In the genomic region with DNA sequence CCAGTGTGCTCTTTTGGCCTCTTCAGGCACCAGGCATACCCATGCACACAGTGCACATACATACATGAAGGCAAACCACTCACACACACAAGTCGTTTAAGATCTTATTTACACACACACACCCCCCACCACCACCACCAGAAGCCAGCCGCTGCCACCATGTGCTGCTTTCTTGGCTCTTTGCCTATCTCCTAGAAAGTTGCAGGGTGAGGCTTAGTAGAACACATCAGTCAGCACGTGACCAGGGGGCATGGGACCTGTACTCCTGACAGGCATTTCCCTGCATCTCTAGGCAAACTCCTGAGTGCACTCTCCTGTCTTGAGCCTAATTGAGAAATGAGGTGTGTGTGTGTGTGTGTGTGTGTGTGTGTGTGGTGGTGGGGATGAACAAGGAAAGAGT, we compare ENCODE assay signal across 24 mouse cellular contexts. TPM values are rescaled to one million over a fixed set of nuclear protein-coding genes. Genes with fewer than 3 reads are reported as not detected.
A peak's percentile ranks its signal among the peaks of the same experiment; 100 is the strongest.
DNase-seq lines count a peak whose midpoint lies in the region; ATAC-seq lines count a peak whose summit lies in the region.
"Had no signal": no experiment of that assay in that cellular context is flagged by ENCODE, and none has a peak within 500 bp of the region (broad histone marks: within the 10 kb centered on the region; RNA-seq: fewer than 3 reads in every experiment).

No protein-coding gene starts in this region.

- no peak overlapping the region for H3K9ac ChIP-seq in heart, embryonic 16.5 days (ENCODE audit: low read length)
- H3K9ac ChIP-seq: neural tube, embryonic 12.5 days had no signal

- WGBS in heart, embryonic 16.5 days: 23% methylated on average over 3 of the region's 3 CpGs

- no peak overlapping the region for H3K4me2 ChIP-seq in heart, embryonic 16.5 days (ENCODE audit: low read depth, low read length)
- H3K4me2 ChIP-seq: neural tube, embryonic 12.5 days had no signal

- peaks cover 22% of the 10 kb centered on the region for H3K4me1 ChIP-seq in heart, embryonic 16.5 days (ENCODE audit: control insufficient read depth, insufficient read depth, low read length)

- H3K36me3 ChIP-seq in heart, embryonic 16.5 days (ENCODE audit: control insufficient read depth, insufficient read depth): peaks cover 2% of the 10 kb centered on the region; the same call in 1 of the 2 replicates

- H3K27ac ChIP-seq in heart, embryonic 16.5 days (ENCODE audit: low read length): no peak overlapping the region
- H3K27ac ChIP-seq: forebrain, embryonic 10.5 days; gastrocnemius, adult 2 months; hindbrain, embryonic 10.5 days; limb, embryonic 10.5 days; midbrain, embryonic 10.5 days; neural tube, embryonic 12.5 days had no signal

- H3K4me3 ChIP-seq in heart, embryonic 16.5 days (ENCODE audit: low read length): no peak overlapping the region
- H3K4me3 ChIP-seq: forebrain, embryonic 10.5 days; gastrocnemius, adult 2 months; hindbrain, embryonic 10.5 days; limb, embryonic 10.5 days; midbrain, embryonic 10.5 days; neural tube, embryonic 12.5 days had no signal

- no peaks in the 10 kb centered on the region for H3K9me3 ChIP-seq in heart, embryonic 16.5 days (replicated peaks; ENCODE audit: control insufficient read depth, low read length)
- H3K9me3 ChIP-seq: forebrain, embryonic 10.5 days; hindbrain, embryonic 10.5 days; limb, embryonic 10.5 days; midbrain, embryonic 10.5 days; neural tube, embryonic 12.5 days had no signal

- peak; percentile 21; the same call in 1 of the 2 replicates for ATAC-seq in heart, embryonic 16.5 days (replicated peaks; ENCODE audit: extremely low read depth, insufficient read depth, low FRiP score)
- peak; percentile 53 for ATAC-seq in megakaryocyte progenitor cell, adult 5-6 weeks (replicated peaks; ENCODE audit: poor library complexity)
- no peak for ATAC-seq in frontal cortex, adult (ENCODE audit: low TSS enrichment)
- ATAC-seq: activated CD4-positive, CD25-positive, alpha-beta regulatory T cell, adult 4 months; inflammation-experienced regulatory T-cells, adult 6 months; Patski had no signal

- DNase-seq in heart, adult 11 months: no peak
- peak; percentile 37 for DNase-seq in spleen, adult 12 weeks (ENCODE audit: low spot score)
- no peak for DNase-seq in spleen, postnatal 36 days (ENCODE audit: low spot score in 2 of 2)
- no peak for DNase-seq in thymus, adult 18-20 months
- no peak for DNase-seq in embryo, embryonic 9.5 days (ENCODE audit: extremely low spot score)
- DNase-seq: adrenal gland, postnatal 10 days; cerebellum, adult 9-11 months; gastrocnemius, adult 2 months; kidney, adult 9 months; kidney, postnatal 36 days; lung, adult 18-20 months; right cerebral cortex, adult 18-20 months had no signal

- H3K27me3 ChIP-seq in heart, embryonic 16.5 days (ENCODE audit: control insufficient read depth, insufficient read depth, low read length): no peaks in the 10 kb centered on the region
- H3K27me3 ChIP-seq: neural tube, embryonic 12.5 days; Patski had no signal

RNA-seq across cellular contexts. Expression of gene Tmem121b, which starts 8.6 kb away (rescaled TPM):
- polyA plus RNA-seq in heart, embryonic 16.5 days (2015; fragmentation: Nextera tagmentation; extraction: Ambion mirVana): 0.07 and 0.11 TPM in 2 replicates
- total RNA-seq in megakaryocyte progenitor cell, adult 5-6 weeks (2015): 0.10 TPM in 1 of 2 replicates, not detected in the other
- total RNA-seq in megakaryocyte progenitor cell, adult 5-6 weeks (2017): 0.08 TPM in 1 of 2 replicates, not detected in the other
- total RNA-seq: gastrocnemius, adult 2 months; granulocyte monocyte progenitor cell, adult 5-6 weeks had no signal

RNA-seq across cellular contexts. Expression of gene Il17ra, which starts 22.0 kb away (rescaled TPM):
- polyA plus RNA-seq in heart, embryonic 16.5 days (2015; fragmentation: Nextera tagmentation; extraction: Ambion mirVana): 6.5 and 9.0 TPM in 2 replicates
- total RNA-seq in megakaryocyte progenitor cell, adult 5-6 weeks (2015): 23.1 and 30.3 TPM in 2 replicates
- 19.8 and 25.9 TPM in 2 replicates for total RNA-seq in megakaryocyte progenitor cell, adult 5-6 weeks (2017)

RNA-seq across cellular contexts. Expression of gene Hdhd5, which starts 46.1 kb away (rescaled TPM):
- 14.9 and 17.4 TPM in 2 replicates for polyA plus RNA-seq in heart, embryonic 16.5 days (2015; fragmentation: Nextera tagmentation; extraction: Ambion mirVana)
- total RNA-seq in megakaryocyte progenitor cell, adult 5-6 weeks (2015): 4.3 TPM in 2 replicates
- 4.7 and 7.6 TPM in 2 replicates for total RNA-seq in megakaryocyte progenitor cell, adult 5-6 weeks (2017)
